Mouse (Mus musculus): ENCODE measurements around the gene Camk1d. TPM values are rescaled to one million over a fixed set of nuclear protein-coding genes. Genes with fewer than 3 reads are reported as not detected.

Camk1d gene
- total RNA-seq (2012; rRNA removed), result 4.8 and 5.7 TPM in 2 replicates
- 4.6 and 5.1 TPM in 2 replicates for total RNA-seq (2014; rRNA removed)
- 11.7 and 12.4 TPM in 2 replicates for polyA plus RNA-seq (2012; ENCODE audit: insufficient read length, low read depth)

DNA sequence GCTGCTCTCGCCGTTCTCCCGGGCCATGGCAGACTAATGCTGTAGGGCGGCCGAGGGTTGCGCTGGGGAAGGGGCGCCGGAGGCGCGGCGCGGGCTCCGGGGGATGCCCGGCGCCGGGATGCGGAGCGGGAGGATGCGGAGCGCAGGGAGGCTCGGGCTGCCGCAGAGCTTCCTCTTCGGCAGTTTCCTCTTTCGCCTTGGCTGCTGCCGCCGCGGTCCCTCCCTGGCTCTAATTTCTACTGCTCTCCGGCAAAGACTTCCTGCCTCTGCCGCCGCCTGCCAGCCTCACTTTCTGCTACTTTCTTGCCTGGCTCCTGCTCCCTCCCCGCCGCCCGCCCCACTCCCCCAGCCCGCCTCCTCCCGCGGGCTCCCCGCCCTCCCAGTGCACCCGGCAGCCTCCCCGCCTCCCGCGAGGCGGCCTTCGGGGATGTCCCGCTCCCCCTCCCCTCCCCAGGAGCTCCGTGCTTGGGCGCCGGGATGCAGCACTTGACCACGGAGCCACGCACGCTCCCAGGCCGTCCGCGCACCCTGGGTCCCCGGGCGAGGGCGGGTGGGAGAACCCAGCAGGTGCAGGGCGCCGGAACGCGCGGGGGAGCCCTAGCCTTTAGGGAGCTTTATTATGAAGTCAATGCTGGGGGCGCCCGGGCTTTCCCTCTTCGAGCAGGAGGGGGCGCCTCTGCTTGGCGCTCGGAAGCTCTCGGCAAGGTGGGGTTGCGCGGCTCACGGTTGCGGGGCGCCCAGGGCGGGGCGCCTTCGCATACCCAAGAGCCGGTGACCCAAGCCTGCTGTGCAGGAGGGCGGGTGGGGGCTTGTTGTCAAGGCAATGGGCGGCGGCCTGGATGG is at the start of gene Camk1d:
Camk1d (minus strand) TSS at position 305 of the 843 bp plus-strand sequence.
- Histone ChIP-seq H3K27me3 (replicated peaks) (no peaks in the 10 kb centered on the region), H3K27ac (ENCODE audit: insufficient read depth, low read depth) (peak within 1 kb of the TSS; percentile 48), H3K9ac (ENCODE audit: insufficient read depth, low read depth) (peak within 1 kb of the TSS; percentile 73), H3K36me3 (replicated peaks in 1 of 2; ENCODE audit: control insufficient read depth in 1 of 2, insufficient read depth in 1 of 2, low read length in 1 of 2) (peaks cover 0 to 2% of the 10 kb centered on the region in 2 experiments), H3K4me3 (replicated peaks in 1 of 3; ENCODE audit: low read depth in 2 of 3, low read length in 2 of 3, poor library complexity in 1 of 3) (peak within 1 kb of the TSS; percentile 77 to 99 (median 78)), H3K9me3 (replicated peaks; ENCODE audit: low read length) (peaks cover 13% of the 10 kb centered on the region), H3K4me2 (ENCODE audit: insufficient read depth, low read depth, poor library complexity, severe bottlenecking) (peak within 1 kb of the TSS; percentile 52), H3K79me2 (replicated peaks; ENCODE audit: control insufficient read depth, extremely low read depth, insufficient read depth, poor library complexity, severe bottlenecking) (peaks cover 25% of the 10 kb centered on the region), H3K4me1 (ENCODE audit: control insufficient read depth in 1 of 2, insufficient read depth in 2 of 2) (peaks cover 12 to 31% of the 10 kb centered on the region in 2 experiments)
- in situ Hi-C loops (cut with MboI; ENCODE audit: low pct_ligation_motif_present, low pct_unique_long_range_greater_than_20kb, low sequenced_read_pairs) (loop anchor here (10.0 kb wide), 3 partner anchors 90 to 260 kb away; no protein-coding TSS in a partner anchor), dilution Hi-C loops (cut with MboI; ENCODE audit: extremely low pct_ligation_motif_present, extremely low pct_unique_long_range_greater_than_20kb, low sequenced_read_pairs) (no loop called here)
- DNase-seq (ENCODE audit: extremely low read depth), result peak; percentile 71
- peak in 1 of 2 experiments; percentile 81; a peak in 2 of 4 replicates for TF ChIP-seq CTCF (conservative IDR thresholded peaks at IDR 0.05 in 1 of 2, IDR thresholded peaks at IDR 0.05 in 1 of 2; ENCODE audit: low read depth in 2 of 2, low read length in 2 of 2)
- no peak for TF ChIP-seq IRF4 (IDR thresholded peaks at IDR 0.05; ENCODE audit: low read depth, low read length)
- TF ChIP-seq ELF1 (IDR thresholded peaks at IDR 0.05; ENCODE audit: low read depth, low read length), result no peak
- no peak for TF ChIP-seq KAT2A (IDR thresholded peaks at IDR 0.05; ENCODE audit: insufficient replicate concordance, low read length)
- peak; percentile 73 for TF ChIP-seq SMC3 (IDR thresholded peaks at IDR 0.05; ENCODE audit: low read depth, low read length)
- peak; percentile 78; the same call in 1 of the 2 replicates for TF ChIP-seq UBTF (IDR thresholded peaks at IDR 0.05; ENCODE audit: low read depth, low read length)
- no peak; the same call in 1 of the 2 replicates for TF ChIP-seq ZMIZ1 (IDR thresholded peaks at IDR 0.05; ENCODE audit: low read depth, low read length)
- TF ChIP-seq GABPA (IDR thresholded peaks at IDR 0.05; ENCODE audit: insufficient replicate concordance, low read depth, low read length), result no peak
- no peak for TF ChIP-seq CHD1 (IDR thresholded peaks at IDR 0.05; ENCODE audit: low read depth, low read length)
- no peak for TF ChIP-seq RCOR1 (conservative IDR thresholded peaks at IDR 0.05; ENCODE audit: low read depth, low read length)
- no peak for TF ChIP-seq POLR2AphosphoS2 (IDR thresholded peaks at IDR 0.05; ENCODE audit: low read depth, low read length)
- TF ChIP-seq BHLHE40 (IDR thresholded peaks at IDR 0.05; ENCODE audit: low read depth, low read length), result no peak; the same call in 1 of the 2 replicates
- TF ChIP-seq CHD2 (IDR thresholded peaks at IDR 0.05; ENCODE audit: low read length), result no peak
- TF ChIP-seq POLR2A (IDR thresholded peaks at IDR 0.05; ENCODE audit: low read depth, low read length), result peak; percentile 71
- TF ChIP-seq MAX (IDR thresholded peaks at IDR 0.05; ENCODE audit: low read length), result no peak
- no peak for TF ChIP-seq ZNF384 (IDR thresholded peaks at IDR 0.05; ENCODE audit: low read depth, low read length)
- peak; percentile 52 for TF ChIP-seq RAD21 (IDR thresholded peaks at IDR 0.05; ENCODE audit: low read depth, low read length)
- 0 out of 2 replicates have a peak, but pooled peaks have one; percentile 8 for TF ChIP-seq SIN3A (IDR thresholded peaks at IDR 0.05; ENCODE audit: low read length)

DNA sequence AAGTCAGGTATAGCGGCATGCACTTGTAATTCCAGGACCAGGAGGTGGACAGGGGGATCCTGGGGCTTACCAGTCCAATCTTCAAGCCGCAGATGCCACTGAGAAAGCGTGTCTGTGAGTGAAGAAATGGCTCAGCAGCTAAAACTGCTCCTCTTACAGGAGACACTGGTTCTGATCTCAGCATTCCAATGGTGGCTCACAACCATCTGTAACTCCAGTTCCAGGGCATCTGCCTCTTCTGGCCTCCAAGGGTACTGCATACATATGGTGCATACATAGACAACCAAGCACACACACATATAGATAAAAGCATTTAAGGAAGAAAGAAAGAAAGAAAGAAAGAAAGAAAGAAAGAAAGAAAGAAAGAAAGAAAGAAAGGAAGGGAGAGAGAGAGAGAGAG is 47.7 kb upstream of the Camk1d start:
- Histone ChIP-seq H3K4me2 (ENCODE audit: insufficient read depth, low read depth, poor library complexity, severe bottlenecking) (no peak overlapping the region), H3K36me3 (replicated peaks in 1 of 2; ENCODE audit: control insufficient read depth in 1 of 2, insufficient read depth in 1 of 2, low read length in 1 of 2) (no peaks in the 10 kb centered on the region), H3K27ac (ENCODE audit: insufficient read depth, low read depth) (no peak overlapping the region), H3K4me1 (ENCODE audit: control insufficient read depth in 1 of 2, insufficient read depth in 2 of 2) (peaks cover 8% of the 10 kb centered on the region in 2 experiments; a peak in 3 of 4 replicates), H3K27me3 (replicated peaks) (no peaks in the 10 kb centered on the region), H3K9ac (ENCODE audit: insufficient read depth, low read depth) (no peak overlapping the region), H3K79me2 (replicated peaks; ENCODE audit: control insufficient read depth, extremely low read depth, insufficient read depth, poor library complexity, severe bottlenecking) (no peaks in the 10 kb centered on the region), H3K4me3 (replicated peaks in 1 of 3; ENCODE audit: low read depth in 2 of 3, low read length in 2 of 3, poor library complexity in 1 of 3) (no peak overlapping the region), H3K9me3 (replicated peaks; ENCODE audit: low read length) (no peaks in the 10 kb centered on the region)
- no peak for TF ChIP-seq PAX5 (IDR thresholded peaks at IDR 0.05; ENCODE audit: low read length)
- TF ChIP-seq CTCF (conservative IDR thresholded peaks at IDR 0.05 in 1 of 2, IDR thresholded peaks at IDR 0.05 in 1 of 2; ENCODE audit: low read depth in 2 of 2, low read length in 2 of 2), result peak in 1 of 2 experiments; percentile 14; a peak in 1 of 4 replicates
- DNase-seq (ENCODE audit: extremely low read depth), result no peak
- in situ Hi-C loops (cut with MboI; ENCODE audit: low pct_ligation_motif_present, low pct_unique_long_range_greater_than_20kb, low sequenced_read_pairs), result no loop called here
- dilution Hi-C loops (cut with MboI; ENCODE audit: extremely low pct_ligation_motif_present, extremely low pct_unique_long_range_greater_than_20kb, low sequenced_read_pairs), result no loop called here
